15 mouse cellular contexts compared by ENCODE assay signal in genomic region chr4:148214460-148215136, GRCm38 (mm10). TPM values are rescaled to one million over a fixed set of nuclear protein-coding genes. Genes with fewer than 3 reads are reported as not detected.
A peak's percentile ranks its signal among the peaks of the same experiment; 100 is the strongest.
DNase-seq lines count a peak whose midpoint lies in the region; ATAC-seq lines count a peak whose summit lies in the region.
"Had no signal": no experiment of that assay in that cellular context is flagged by ENCODE, and none has a peak within 500 bp of the region (broad histone marks: within the 10 kb centered on the region; RNA-seq: fewer than 3 reads in every experiment).

No protein-coding gene starts in this region.

- 0 out of 2 replicates have a peak overlapping the region, but pooled peaks have one; percentile 30 for H3K27ac ChIP-seq in hindbrain, embryonic 12.5 days
- H3K27ac ChIP-seq in hindbrain, embryonic 11.5 days (ENCODE audit: low read depth, low read length), result no peak overlapping the region
- H3K27ac ChIP-seq: hindbrain, embryonic 15.5 days; liver, embryonic 13.5 days; stomach, embryonic 15.5 days had no signal

- H3K4me1 ChIP-seq in hindbrain, embryonic 12.5 days, result peaks cover 28% of the 10 kb centered on the region
- peaks cover 11% of the 10 kb centered on the region for H3K4me1 ChIP-seq in hindbrain, embryonic 11.5 days (replicated peaks; ENCODE audit: control insufficient read depth, insufficient read depth, low read length)
- H3K4me1 ChIP-seq: liver, embryonic 13.5 days; stomach, embryonic 15.5 days had no signal

- ATAC-seq in hindbrain, embryonic 12.5 days (ENCODE audit: low FRiP score), result peak; percentile 29
- no peak for ATAC-seq in hindbrain, embryonic 11.5 days (ENCODE audit: low FRiP score)

- peak overlapping the region; percentile 13; the same call in 1 of the 2 replicates for H3K4me2 ChIP-seq in hindbrain, embryonic 12.5 days (replicated peaks)
- no peak overlapping the region for H3K4me2 ChIP-seq in hindbrain, embryonic 11.5 days (replicated peaks; ENCODE audit: low read depth, low read length)
- H3K4me2 ChIP-seq: hindbrain, embryonic 15.5 days; liver, embryonic 13.5 days; stomach, embryonic 15.5 days had no signal

- no peak overlapping the region for H3K9ac ChIP-seq in hindbrain, embryonic 12.5 days
- no peak overlapping the region for H3K9ac ChIP-seq in hindbrain, embryonic 11.5 days (ENCODE audit: low read depth, low read length)
- H3K9ac ChIP-seq: hindbrain, embryonic 15.5 days; liver, embryonic 13.5 days; stomach, embryonic 15.5 days had no signal

- peaks cover 14% of the 10 kb centered on the region for H3K27me3 ChIP-seq in hindbrain, embryonic 12.5 days
- no peaks in the 10 kb centered on the region; the same call in 1 of the 2 replicates for H3K27me3 ChIP-seq in hindbrain, embryonic 11.5 days (ENCODE audit: control insufficient read depth, insufficient read depth, low read length)
- H3K27me3 ChIP-seq: hindbrain, embryonic 15.5 days had no signal

- 64% methylated on average over 5 of the region's 5 CpGs for WGBS in hindbrain, embryonic 12.5 days
- WGBS in hindbrain, embryonic 11.5 days, result 55% methylated on average over 5 of the region's 5 CpGs

- no peak overlapping the region for H3K4me3 ChIP-seq in hindbrain, embryonic 12.5 days
- H3K4me3 ChIP-seq in hindbrain, embryonic 11.5 days (ENCODE audit: low read depth, low read length), result no peak overlapping the region
- H3K4me3 ChIP-seq: hindbrain, embryonic 15.5 days; liver, embryonic 13.5 days; stomach, embryonic 15.5 days had no signal

- no peaks in the 10 kb centered on the region for H3K36me3 ChIP-seq in hindbrain, embryonic 12.5 days
- no peaks in the 10 kb centered on the region for H3K36me3 ChIP-seq in hindbrain, embryonic 11.5 days (ENCODE audit: control insufficient read depth, insufficient read depth, low read length)
- H3K36me3 ChIP-seq: hindbrain, embryonic 15.5 days; liver, embryonic 13.5 days; stomach, embryonic 15.5 days had no signal

- DNase-seq in hindbrain, embryonic 11.5 days (ENCODE audit: low spot score), result no peak
- peak; percentile 25 for DNase-seq in testis, postnatal 14 days (ENCODE audit: low spot score)
- DNase-seq in testis, postnatal 10 days (ENCODE audit: low spot score), result no peak
- peak; percentile 31 to 75 for DNase-seq in left cerebral cortex, adult 8-10 months (ENCODE audit: low spot score in 2 of 2)
- DNase-seq in telencephalon, adult 2 months (ENCODE audit: low read depth, low spot score), result peak; percentile 70
- DNase-seq in embryo, embryonic 11 days, result no peak
- DNase-seq in kidney, adult 9 months, result no peak
- DNase-seq: adrenal gland, postnatal 36 days; heart, adult 18-20 months; kidney, postnatal 36 days; liver, embryonic 13.5 days had no signal

- no peaks in the 10 kb centered on the region for H3K9me3 ChIP-seq in hindbrain, embryonic 12.5 days (replicated peaks)
- H3K9me3 ChIP-seq in hindbrain, embryonic 11.5 days (ENCODE audit: control insufficient read depth, low read length), result no peaks in the 10 kb centered on the region
- H3K9me3 ChIP-seq: hindbrain, embryonic 15.5 days; liver, embryonic 13.5 days; stomach, embryonic 15.5 days had no signal

RNA-seq across cellular contexts. Expression of gene Fbxo2, which starts 54.2 kb away (rescaled TPM):
- 3.3 and 10.9 TPM in 2 replicates for polyA plus RNA-seq in hindbrain, embryonic 12.5 days (2016; fragmentation: Nextera tagmentation; extraction: Ambion mirVana)
- polyA plus RNA-seq in hindbrain, embryonic 11.5 days (2014; fragmentation: Nextera tagmentation; extraction: Ambion mirVana), result 3.0 and 3.2 TPM in 2 replicates
- 100 to 1,000 TPM; 109 to 123 (median 113) TPM for total RNA-seq in left cerebral cortex, adult 8-10 months (2022)
- total RNA-seq: megakaryocyte-erythroid progenitor cell, adult 5-6 weeks had no signal

RNA-seq across cellular contexts. Expression of gene Fbxo44, which starts 54.3 kb away (rescaled TPM):
- 77.6 and 80.6 TPM in 2 replicates for polyA plus RNA-seq in hindbrain, embryonic 12.5 days (2016; fragmentation: Nextera tagmentation; extraction: Ambion mirVana)
- polyA plus RNA-seq in hindbrain, embryonic 11.5 days (2014; fragmentation: Nextera tagmentation; extraction: Ambion mirVana), result 82.2 and 82.5 TPM in 2 replicates
- total RNA-seq in left cerebral cortex, adult 8-10 months (2022), result 100 to 1,000 TPM; 142 to 153 (median 149) TPM

Comparison
In these comparisons a context has a peak if more than half of its experiments do, and no peak if none do; other contexts are left out.
1. DNase-seq: peak in testis, postnatal 14 days (single experiment), left cerebral cortex, adult 8-10 months (2 of 2) and telencephalon, adult 2 months (single experiment); none in hindbrain, embryonic 11.5 days (single experiment), testis, postnatal 10 days (single experiment), embryo, embryonic 11 days (single experiment) and kidney, adult 9 months (single experiment).